Mouse (Mus musculus): ENCODE results near the gene Npff.

- TF ChIP-seq CTCF (IDR thresholded peaks at IDR 0.05; ENCODE audit: control insufficient read depth, insufficient read depth, insufficient read length) (no peak), FOSL1 (IDR thresholded peaks at IDR 0.05; ENCODE audit: insufficient read depth, low read length, poor library complexity, severe bottlenecking) (no peak), MYOD1 (IDR thresholded peaks at IDR 0.05; ENCODE audit: control insufficient read depth, insufficient read length, low read depth) (no peak), MAX (IDR thresholded peaks at IDR 0.05) (no peak), MYOG (IDR thresholded peaks at IDR 0.05; ENCODE audit: control insufficient read depth, extremely low read depth, insufficient read length) (no peak), USF1 (IDR thresholded peaks at IDR 0.05; ENCODE audit: low read depth) (no peak)
Measured at GRCm38 (mm10) chr15:102506464-102506830, 18.3 kb downstream of the Npff start.

All from C2C12 (cell line).